Mouse (Mus musculus) liver, embryonic 16.5 days (tissue): ENCODE data around the gene Nup98. TPM values are rescaled to one million over a fixed set of nuclear protein-coding genes. Genes with fewer than 3 reads are reported as not detected.

Source experiments
- ATAC-seq: fragments of 200-750 bp; cut with Nextera tagmentation; 2 replicates; pipeline ENCODE4 v1.8.0; 2017; ENCODE audit warnings: low read depth, mild to moderate bottlenecking, moderate number of reproducible peaks, moderate library complexity
- H3K27ac ChIP-seq: fragments of 300-500 bp; sonication (generic); 2 replicates; pipeline ENCODE4 v1.5.1; 2014; ENCODE audit warnings: mild to moderate bottlenecking, low read length
- H3K27me3 ChIP-seq: fragments of 300-500 bp; sonication (generic); 2 replicates; pipeline ENCODE4 v1.6.1; 2014; ENCODE audit warnings: low read depth, low read length, mixed read lengths; ENCODE audit not compliant: control insufficient read depth, insufficient read depth
- H3K36me3 ChIP-seq: fragments of 300-500 bp; sonication (generic); 2 replicates; pipeline ENCODE4 v1.6.1; 2014; ENCODE audit warnings: mild to moderate bottlenecking; ENCODE audit not compliant: control insufficient read depth, insufficient read depth
- H3K4me1 ChIP-seq: fragments of 300-500 bp; sonication (generic); 2 replicates; pipeline ENCODE4 v1.6.1; 2014; ENCODE audit warnings: low read depth, low read length, mixed read lengths; ENCODE audit not compliant: control insufficient read depth
- H3K4me2 ChIP-seq: fragments of 300-500 bp; sonication (generic); 2 replicates; pipeline ENCODE4 v1.6.1; 2014; ENCODE audit warnings: low read depth, low read length, mixed read lengths
- H3K4me3 ChIP-seq: fragments of 300-500 bp; sonication (generic); 2 replicates; pipeline ENCODE4 v1.5.1; 2014; ENCODE audit warnings: low read depth, mild to moderate bottlenecking, low read length
- H3K9ac ChIP-seq: fragments of 300-500 bp; sonication (generic); 2 replicates; pipeline ENCODE4 v1.6.1; 2014; ENCODE audit warnings: low read depth, low read length
- H3K9me3 ChIP-seq: fragments of 300-500 bp; sonication (generic); replicated peaks from 2 replicates; pipeline ENCODE4 v1.6.1; 2016; ENCODE audit warnings: low read length; ENCODE audit not compliant: control insufficient read depth
- WGBS: fragments of 180-500 bp; shearing (Covaris S2); extraction: QIAGEN DNeasy Blood & Tissue Kit; methylation state at CpG from one replicate; pipeline ENCODE4 v1.1.7; 2014; ENCODE audit not compliant: insufficient replicate concordance; 5-methylcytosine and 5-hydroxymethylcytosine counted together
- polyA plus RNA-seq: library from polyadenylated mRNA; unstranded; fragments of >200 nt; fragmentation: Nextera tagmentation; extraction: Ambion mirVana; gene quantifications from 2 replicates; pipeline ENCODE4 v1.2.1, GENCODE M21; 2015

The Nup98 gene
- polyA plus RNA-seq, 1 experiment from 2014 or later: 14.0 TPM

- Histone ChIP-seq H3K36me3 (no peaks in the 10 kb centered on the region), H3K4me2 (peak overlapping the region; percentile 99), H3K27me3 (no peaks in the 10 kb centered on the region), H3K9ac (peak overlapping the region; percentile 98), H3K27ac (peak overlapping the region; percentile 99), H3K4me3 (peak overlapping the region; percentile 97), H3K9me3 (no peaks in the 10 kb centered on the region), H3K4me1 (peaks cover 57% of the 10 kb centered on the region)
- ATAC-seq: peak; percentile 14
- WGBS: under 1% methylated on average over 23 of the region's 23 CpGs
Observed at GRCm38 (mm10) chr7:102249531-102249895, 39.5 kb upstream of the Nup98 start.

GRCm38 (mm10) chr7:102248691-102249404, 38.9 kb upstream of the Nup98 start:
- peak overlapping the region; percentile 97 for H3K4me3 ChIP-seq
- H3K4me1 ChIP-seq: peaks cover 61% of the 10 kb centered on the region
- 1% methylated on average over 16 of the region's 16 CpGs for WGBS
- no peaks in the 10 kb centered on the region for H3K36me3 ChIP-seq
- ATAC-seq: no peak
- peak overlapping the region; percentile 98 for H3K9ac ChIP-seq
- no peaks in the 10 kb centered on the region for H3K9me3 ChIP-seq
- H3K27me3 ChIP-seq: no peaks in the 10 kb centered on the region
- peak overlapping the region; percentile 99 for H3K4me2 ChIP-seq
- peak overlapping the region; percentile 99 for H3K27ac ChIP-seq

GRCm38 (mm10) chr7:102246956-102247797, 37.2 kb upstream of the Nup98 start:
- H3K4me3 ChIP-seq: peak overlapping the region; percentile 97
- no peaks in the 10 kb centered on the region; the same call in none of the 2 replicates for H3K36me3 ChIP-seq
- peak overlapping the region; percentile 66 for H3K27ac ChIP-seq
- H3K9me3 ChIP-seq: no peaks in the 10 kb centered on the region
- H3K4me1 ChIP-seq: peaks cover 74% of the 10 kb centered on the region
- H3K27me3 ChIP-seq: no peaks in the 10 kb centered on the region
- no peak for ATAC-seq
- H3K4me2 ChIP-seq: peak overlapping the region; percentile 99
- 29% methylated on average over 12 of the region's 12 CpGs for WGBS
- peak overlapping the region; percentile 23 for H3K9ac ChIP-seq

- Histone ChIP-seq H3K4me3 (peak overlapping the region; percentile 97), H3K4me1 (peaks cover 75% of the 10 kb centered on the region), H3K9ac (peak overlapping the region; percentile 48), H3K36me3 (peaks cover under 1% of the 10 kb centered on the region), H3K27me3 (no peaks in the 10 kb centered on the region), H3K4me2 (peak overlapping the region; percentile 99), H3K27ac (peak overlapping the region; percentile 78), H3K9me3 (no peaks in the 10 kb centered on the region)
- WGBS: 39% methylated on average over 6 of the region's 6 CpGs
- no peak for ATAC-seq
Observed at GRCm38 (mm10) chr7:102246265-102246664, 36.3 kb upstream of the Nup98 start.

GRCm38 (mm10) chr7:102245775-102246174, 35.8 kb upstream of the Nup98 start:
- peaks cover 6% of the 10 kb centered on the region for H3K36me3 ChIP-seq
- H3K4me3 ChIP-seq: peak overlapping the region; percentile 97
- peaks cover 70% of the 10 kb centered on the region for H3K4me1 ChIP-seq

GRCm38 (mm10) chr7:102244782-102245535, 35.0 kb upstream of the Nup98 start:
- peak overlapping the region; percentile 13 for H3K4me3 ChIP-seq
- peaks cover 14% of the 10 kb centered on the region for H3K36me3 ChIP-seq
- H3K9ac ChIP-seq: no peak overlapping the region; the same call in 1 of the 2 replicates
- H3K27me3 ChIP-seq: no peaks in the 10 kb centered on the region
- ATAC-seq: no peak
- peak overlapping the region; percentile 19 for H3K4me2 ChIP-seq
- peak overlapping the region; percentile 55 for H3K27ac ChIP-seq
- peaks cover 70% of the 10 kb centered on the region for H3K4me1 ChIP-seq
- no peaks in the 10 kb centered on the region for H3K9me3 ChIP-seq
- 68% methylated on average over 3 of the region's 3 CpGs for WGBS

More at GRCm38 (mm10) chr7:102245775-102246174, 35.8 kb upstream of the Nup98 start:
- peak overlapping the region; percentile 48 for H3K9ac ChIP-seq
- peak overlapping the region; percentile 99 for H3K4me2 ChIP-seq
- WGBS: 5% methylated on average over 1 of the region's 1 CpGs
- H3K9me3 ChIP-seq: no peaks in the 10 kb centered on the region
- no peaks in the 10 kb centered on the region for H3K27me3 ChIP-seq
- no peak for ATAC-seq
- peak overlapping the region; percentile 78 for H3K27ac ChIP-seq

DNA sequence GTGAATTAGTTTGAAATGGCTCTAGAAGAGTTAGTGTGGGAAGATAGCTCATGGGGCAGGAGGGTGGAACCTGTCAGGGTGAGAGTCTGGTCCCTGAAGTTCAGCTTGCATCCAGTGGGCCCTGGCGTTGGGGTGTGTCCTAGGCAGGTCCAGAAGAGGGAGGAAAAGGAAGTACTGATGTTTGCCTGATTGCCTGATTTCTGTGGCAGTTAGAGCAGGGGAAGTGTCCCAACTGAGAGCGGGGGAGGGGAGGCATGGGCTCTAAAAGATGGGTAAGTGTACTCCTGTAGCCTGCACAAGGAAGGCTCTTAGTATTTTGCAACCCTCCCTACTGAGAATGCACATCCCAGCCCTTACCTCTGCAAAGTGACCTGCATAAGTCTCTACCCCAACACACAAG, 33.9 kb upstream of the Nup98 start:
- 13% methylated on average over 2 of the region's 2 CpGs for WGBS
- Histone ChIP-seq H3K9ac (no peak overlapping the region; the same call in 1 of the 2 replicates), H3K4me2 (peak overlapping the region; percentile 22), H3K27ac (peak overlapping the region; percentile 55), H3K36me3 (peaks cover 22% of the 10 kb centered on the region), H3K27me3 (no peaks in the 10 kb centered on the region), H3K4me1 (peaks cover 70% of the 10 kb centered on the region), H3K9me3 (no peaks in the 10 kb centered on the region), H3K4me3 (no peak overlapping the region)
- ATAC-seq: peak; percentile 28; the same call in 1 of the 2 replicates

DNA sequence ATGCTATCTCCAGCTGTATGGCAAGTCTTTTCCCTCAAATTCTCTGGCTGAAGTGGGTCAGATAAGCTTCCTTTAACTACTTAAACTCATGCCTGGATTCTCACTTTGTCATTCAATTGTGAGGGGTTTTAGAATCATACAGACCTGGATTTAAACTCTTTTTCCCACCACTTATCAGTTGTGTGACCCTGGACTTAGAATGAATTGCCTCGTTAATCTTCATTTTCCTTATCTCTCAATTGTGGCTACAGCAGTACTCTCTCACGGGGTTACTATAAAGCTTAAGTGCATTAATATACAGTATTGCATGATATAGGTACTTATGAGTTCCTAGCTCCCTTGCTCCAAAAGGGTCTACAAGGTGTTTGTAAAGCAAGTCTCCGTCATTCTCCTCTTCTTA, 32.9 kb upstream of the Nup98 start:
- H3K4me1 ChIP-seq: peaks cover 61% of the 10 kb centered on the region
- 35% methylated on average over 3 of the region's 3 CpGs for WGBS
- ATAC-seq: no peak
- H3K4me2 ChIP-seq: peak overlapping the region; percentile 22; the same call in 1 of the 2 replicates
- H3K27ac ChIP-seq: peak overlapping the region; percentile 39
- peaks cover 32% of the 10 kb centered on the region for H3K36me3 ChIP-seq
- H3K9ac ChIP-seq: no peak overlapping the region
- no peak overlapping the region for H3K4me3 ChIP-seq
- H3K9me3 ChIP-seq: no peaks in the 10 kb centered on the region
- H3K27me3 ChIP-seq: no peaks in the 10 kb centered on the region
